Comparison of ENCODE assay signal across 8 mouse cellular contexts in genomic region chr6:83456131-83456983, GRCm38 (mm10). TPM values are rescaled to one million over a fixed set of nuclear protein-coding genes. Genes with fewer than 3 reads are reported as not detected.
DNase-seq lines count a peak whose midpoint lies in the region; ATAC-seq and TF ChIP-seq lines count a peak whose summit lies in the region.

No protein-coding gene starts in this region.

- H3K36me3 ChIP-seq in heart, embryonic 13.5 days, result peaks cover 11% of the 10 kb centered on the region; the same call in 1 of the 2 replicates
- H3K36me3 ChIP-seq in kidney, embryonic 16.5 days (ENCODE audit: insufficient read depth, low read length), result no peaks in the 10 kb centered on the region
- H3K36me3 ChIP-seq in lung, embryonic 16.5 days (ENCODE audit: control insufficient read depth, insufficient read depth, low read length), result peaks cover 2% of the 10 kb centered on the region; the same call in 1 of the 2 replicates

- TF ChIP-seq POLR2A in embryonic fibroblast, embryonic 13.5 days (IDR thresholded peaks at IDR 0.05; ENCODE audit: low read depth, low read length), result 0 out of 2 replicates have a peak, but pooled peaks have one; percentile 19

- H3K4me2 ChIP-seq in heart, embryonic 13.5 days, result peak overlapping the region; percentile 96
- peak overlapping the region; percentile 92 for H3K4me2 ChIP-seq in kidney, embryonic 16.5 days (replicated peaks; ENCODE audit: low read depth, low read length)
- H3K4me2 ChIP-seq in lung, embryonic 16.5 days (ENCODE audit: low read depth, low read length), result peak overlapping the region; percentile 94

- ATAC-seq in heart, embryonic 13.5 days (ENCODE audit: extremely low read depth, insufficient number of reproducible peaks, low FRiP score, low TSS enrichment), result peak; percentile 71
- peak; percentile 69 for ATAC-seq in kidney, embryonic 16.5 days (ENCODE audit: low FRiP score, low TSS enrichment)
- ATAC-seq in lung, embryonic 16.5 days (ENCODE audit: low read depth), result peak; percentile 83
- ATAC-seq in neutrophil, adult 5-6 weeks (ENCODE audit: extremely low read depth, insufficient number of reproducible peaks, low FRiP score, poor library complexity, severe bottlenecking), result peak; percentile 35

- WGBS in heart, embryonic 13.5 days, result under 1% methylated on average over 62 of the region's 105 CpGs
- 1% methylated on average over 56 of the region's 105 CpGs for WGBS in kidney, embryonic 16.5 days
- WGBS in lung, embryonic 16.5 days, result 0% methylated on average over 43 of the region's 105 CpGs

- no peak for TF ChIP-seq CTCF in embryonic fibroblast, embryonic 13.5 days (IDR thresholded peaks at IDR 0.05; ENCODE audit: borderline replicate concordance, insufficient read depth, low read length)

- peak overlapping the region; percentile 97 for H3K9ac ChIP-seq in heart, embryonic 13.5 days
- peak overlapping the region; percentile 96 for H3K9ac ChIP-seq in kidney, embryonic 16.5 days (replicated peaks; ENCODE audit: low read length)
- peak overlapping the region; percentile 91 for H3K9ac ChIP-seq in lung, embryonic 16.5 days (ENCODE audit: low read length)

- peaks cover 6% of the 10 kb centered on the region; the same call in 1 of the 2 replicates for H3K27me3 ChIP-seq in heart, embryonic 13.5 days (replicated peaks)
- H3K27me3 ChIP-seq in kidney, embryonic 16.5 days (ENCODE audit: insufficient read depth, low read length), result no peaks in the 10 kb centered on the region
- H3K27me3 ChIP-seq in lung, embryonic 16.5 days (ENCODE audit: control insufficient read depth, insufficient read depth, low read depth, low read length), result no peaks in the 10 kb centered on the region

- DNase-seq in CD4-positive, CD25-positive, alpha-beta regulatory T cell, adult 2 months (ENCODE audit: low read depth, low spot score), result peak; percentile 89
- DNase-seq in adrenal gland, postnatal 25 days, result peak; percentile 80
- peak; percentile 85 for DNase-seq in thymus, postnatal 0 days (ENCODE audit: low spot score)

- H3K27ac ChIP-seq in embryonic fibroblast, embryonic 13.5 days (ENCODE audit: insufficient read depth, low read length), result no peak overlapping the region
- peak overlapping the region; percentile 95 for H3K27ac ChIP-seq in heart, embryonic 13.5 days (replicated peaks)
- H3K27ac ChIP-seq in kidney, embryonic 16.5 days (ENCODE audit: low read length), result peak overlapping the region; percentile 95
- peak overlapping the region; percentile 98 for H3K27ac ChIP-seq in lung, embryonic 16.5 days (ENCODE audit: low read length)

- peak overlapping the region; percentile 72 for H3K4me3 ChIP-seq in embryonic fibroblast, embryonic 13.5 days (ENCODE audit: insufficient read depth, low read length)
- peak overlapping the region; percentile 88 for H3K4me3 ChIP-seq in heart, embryonic 13.5 days
- peak overlapping the region; percentile 77 for H3K4me3 ChIP-seq in kidney, embryonic 16.5 days (ENCODE audit: low read length)
- peak overlapping the region; percentile 85 for H3K4me3 ChIP-seq in lung, embryonic 16.5 days (ENCODE audit: low read length)

- no peaks in the 10 kb centered on the region for H3K9me3 ChIP-seq in heart, embryonic 13.5 days
- H3K9me3 ChIP-seq in kidney, embryonic 16.5 days (ENCODE audit: low read length), result no peaks in the 10 kb centered on the region
- no peaks in the 10 kb centered on the region for H3K9me3 ChIP-seq in lung, embryonic 16.5 days (ENCODE audit: control insufficient read depth, low read length)

- 0 out of 2 replicates have a peak, but pooled peaks cover 4% of the 10 kb centered on the region for H3K4me1 ChIP-seq in embryonic fibroblast, embryonic 13.5 days (ENCODE audit: control insufficient read depth, insufficient read depth, low read length)
- peaks cover 73% of the 10 kb centered on the region for H3K4me1 ChIP-seq in heart, embryonic 13.5 days
- peaks cover 60% of the 10 kb centered on the region for H3K4me1 ChIP-seq in kidney, embryonic 16.5 days (ENCODE audit: insufficient read depth, low read length)
- H3K4me1 ChIP-seq in lung, embryonic 16.5 days (replicated peaks; ENCODE audit: control insufficient read depth, insufficient read depth, low read length), result peaks cover 60% of the 10 kb centered on the region

RNA-seq across cellular contexts. Expression of gene Tet3, which starts 2.5 kb away (rescaled TPM):
- 38.5 and 52.6 TPM in 2 replicates for total RNA-seq in adrenal gland, postnatal 25 days (2021)
- 13.8 and 18.6 TPM in 2 replicates for polyA plus RNA-seq in embryonic fibroblast, embryonic 13.5 days (2011; ENCODE audit: insufficient read length, low read depth, missing spikeins)
- 27.7 and 30.6 TPM in 2 replicates for polyA plus RNA-seq in heart, embryonic 13.5 days (2015; fragmentation: Nextera tagmentation; extraction: Ambion mirVana)
- polyA plus RNA-seq in kidney, embryonic 16.5 days (2015; fragmentation: Nextera tagmentation; extraction: Ambion mirVana), result 48.9 and 65.3 TPM in 2 replicates
- polyA plus RNA-seq in lung, embryonic 16.5 days (2015; fragmentation: Nextera tagmentation; extraction: Ambion mirVana), result 43.8 and 47.1 TPM in 2 replicates
- total RNA-seq in neutrophil, adult 5-6 weeks (2017), result 37.2 and 39.9 TPM in 2 replicates
- 19.7 and 24.1 TPM in 2 replicates for polyA plus RNA-seq in thymus, postnatal 0 days (2015; fragmentation: Nextera tagmentation; extraction: Ambion mirVana)

RNA-seq across cellular contexts. Expression of gene Dguok, which starts 50.4 kb away (rescaled TPM):
- total RNA-seq in adrenal gland, postnatal 25 days (2021), result 50.2 and 56.8 TPM in 2 replicates
- 27.6 and 39.7 TPM in 2 replicates for polyA plus RNA-seq in embryonic fibroblast, embryonic 13.5 days (2011; ENCODE audit: insufficient read length, low read depth, missing spikeins)
- polyA plus RNA-seq in heart, embryonic 13.5 days (2015; fragmentation: Nextera tagmentation; extraction: Ambion mirVana), result 54.0 and 55.2 TPM in 2 replicates
- 85.8 and 95.8 TPM in 2 replicates for polyA plus RNA-seq in kidney, embryonic 16.5 days (2015; fragmentation: Nextera tagmentation; extraction: Ambion mirVana)
- polyA plus RNA-seq in lung, embryonic 16.5 days (2015; fragmentation: Nextera tagmentation; extraction: Ambion mirVana), result 78.3 and 87.0 TPM in 2 replicates
- 46.1 and 46.7 TPM in 2 replicates for total RNA-seq in neutrophil, adult 5-6 weeks (2017)
- polyA plus RNA-seq in thymus, postnatal 0 days (2015; fragmentation: Nextera tagmentation; extraction: Ambion mirVana), result 71.6 and 81.6 TPM in 2 replicates
